Mouse (Mus musculus) olfactory bulb, adult 2 months (tissue): Measurements from ENCODE around the gene Gal. TPM values are rescaled to one million over a fixed set of nuclear protein-coding genes. Genes with fewer than 3 reads are reported as not detected.

Experiments used
- H3K27ac ChIP-seq: fragments of 200-500 bp; 2 replicates; pipeline ENCODE4 v1.5.1; 2012; ENCODE audit warnings: low read depth, low read length; ENCODE audit not compliant: insufficient read depth
- H3K4me1 ChIP-seq: fragments of 200-500 bp; 2 replicates; pipeline ENCODE4 v1.6.1; 2012; ENCODE audit warnings: low read length; ENCODE audit not compliant: control insufficient read depth, insufficient read depth
- H3K4me3 ChIP-seq: fragments of 200-500 bp; 2 replicates; pipeline ENCODE4 v1.5.1; 2012; ENCODE audit warnings: mild to moderate bottlenecking, low read depth, low read length, moderate library complexity; ENCODE audit not compliant: insufficient read depth
- CTCF ChIP-seq: fragments of 200-500 bp; IDR thresholded peaks from 2 replicates; pipeline ENCODE4 v1.5.1; 2012; ENCODE audit warnings: low read depth, mild to moderate bottlenecking, low read length, moderate library complexity; ENCODE audit not compliant: insufficient read depth
- POLR2A ChIP-seq: fragments of 200-500 bp; IDR thresholded peaks from 2 replicates; pipeline ENCODE4 v1.6.1; 2012; ENCODE audit warnings: mild to moderate bottlenecking, low read depth, low read length, moderate library complexity; ENCODE audit not compliant: insufficient read depth
- WGBS: fragments of 180-500 bp; shearing (Covaris S2); methylation state at CpG from one replicate; pipeline ENCODE4 v1.1.7; 2018; 5-methylcytosine and 5-hydroxymethylcytosine counted together
- polyA plus RNA-seq: library from polyadenylated mRNA; stranded (reverse); fragments of >200 nt; gene quantifications from 2 replicates; pipeline ENCODE4 v1.2.4, GENCODE M21; 2012; ENCODE audit warnings: low replicate concordance; ENCODE audit not compliant: missing spikeins, insufficient read depth, insufficient read length

Gal gene
- not detected in 2 replicates for polyA plus RNA-seq

- TF ChIP-seq POLR2A (no peak), CTCF (no peak)
- 6% methylated on average over 37 of the region's 37 CpGs for WGBS
- Histone ChIP-seq H3K4me3 (peak within 1 kb of the TSS; percentile 13; the same call in 1 of the 2 replicates), H3K4me1 (peaks cover 12% of the 10 kb centered on the region), H3K27ac (no peak within 1 kb of the TSS)
These were observed at the start of gene Gal for GRCm38 (mm10) chr19:3414268-3414733. Gene Gal (minus strand): TSS chr19:3414544.

- no peak for TF ChIP-seq POLR2A
- no peak for TF ChIP-seq CTCF
- H3K4me1 ChIP-seq, result no peaks in the 10 kb centered on the region
- no peak overlapping the region for H3K27ac ChIP-seq
- no peak overlapping the region for H3K4me3 ChIP-seq
- WGBS, result 83% methylated on average over 3 of the region's 3 CpGs
These were observed 45.6 kb upstream of the Gal start for GRCm38 (mm10) chr19:3459986-3460385.

GRCm38 (mm10) chr19:3458331-3459099, 44.2 kb upstream of the Gal start:
- WGBS, result 87% methylated on average over 6 of the region's 6 CpGs
- Histone ChIP-seq H3K27ac (no peak overlapping the region), H3K4me3 (no peak overlapping the region), H3K4me1 (no peaks in the 10 kb centered on the region)
- TF ChIP-seq CTCF, result no peak
- no peak for TF ChIP-seq POLR2A

GRCm38 (mm10) chr19:3457700-3458099, 43.4 kb upstream of the Gal start:
- no peak overlapping the region for H3K27ac ChIP-seq

GRCm38 (mm10) chr19:3451649-3452048, 37.3 kb upstream of the Gal start:
- WGBS, result 54% methylated on average over 6 of the region's 6 CpGs
- H3K27ac ChIP-seq, result no peak overlapping the region
- no peaks in the 10 kb centered on the region for H3K4me1 ChIP-seq

More at GRCm38 (mm10) chr19:3457700-3458099, 43.4 kb upstream of the Gal start:
- Histone ChIP-seq H3K4me1 (no peaks in the 10 kb centered on the region), H3K4me3 (no peak overlapping the region)
- TF ChIP-seq POLR2A (no peak), CTCF (no peak)
- WGBS, result 94% methylated on average over 4 of the region's 4 CpGs

GRCm38 (mm10) chr19:3451170-3451569, 36.8 kb upstream of the Gal start:
- 13% methylated on average over 6 of the region's 6 CpGs for WGBS
- Histone ChIP-seq H3K27ac (no peak overlapping the region), H3K4me1 (no peaks in the 10 kb centered on the region), H3K4me3 (no peak overlapping the region)
- no peak for TF ChIP-seq POLR2A
- no peak for TF ChIP-seq CTCF

More at GRCm38 (mm10) chr19:3451649-3452048, 37.3 kb upstream of the Gal start:
- TF ChIP-seq CTCF (no peak), POLR2A (no peak)
- no peak overlapping the region for H3K4me3 ChIP-seq

GRCm38 (mm10) chr19:3450714-3451113, 36.4 kb upstream of the Gal start:
- no peak overlapping the region for H3K27ac ChIP-seq
- WGBS, result 93% methylated on average over 3 of the region's 3 CpGs
- H3K4me1 ChIP-seq, result no peaks in the 10 kb centered on the region
- TF ChIP-seq POLR2A, result no peak
- no peak for TF ChIP-seq CTCF
- H3K4me3 ChIP-seq, result no peak overlapping the region

GRCm38 (mm10) chr19:3449248-3449647, 34.9 kb upstream of the Gal start:
- TF ChIP-seq POLR2A (no peak), CTCF (no peak)
- H3K27ac ChIP-seq, result no peak overlapping the region
- WGBS, result 74% methylated on average over 3 of the region's 3 CpGs
- H3K4me3 ChIP-seq, result no peak overlapping the region
- H3K4me1 ChIP-seq, result no peaks in the 10 kb centered on the region

- Histone ChIP-seq H3K27ac (no peak overlapping the region), H3K4me3 (no peak overlapping the region), H3K4me1 (no peaks in the 10 kb centered on the region)
- no peak for TF ChIP-seq POLR2A
- no peak for TF ChIP-seq CTCF
- WGBS, result 63% methylated on average over 3 of the region's 3 CpGs
These were observed 33.0 kb upstream of the Gal start for GRCm38 (mm10) chr19:3447348-3447747.

- TF ChIP-seq POLR2A, result no peak
- TF ChIP-seq CTCF, result no peak
- no peak overlapping the region for H3K4me3 ChIP-seq
- H3K27ac ChIP-seq, result no peak overlapping the region
- 21% methylated on average over 10 of the region's 10 CpGs for WGBS
- H3K4me1 ChIP-seq, result peaks cover 6% of the 10 kb centered on the region
These were observed 26.7 kb upstream of the Gal start for GRCm38 (mm10) chr19:3441092-3441491.
